Mouse (Mus musculus) B cell, adult 62 days (primary cell): ENCODE results near the gene Cc2d2b. TPM values are rescaled to one million over a fixed set of nuclear protein-coding genes. Genes with fewer than 3 reads are reported as not detected.

Experiments
- total RNA-seq: library from RNA; stranded (reverse); gene quantifications from 4 replicates; pipeline ENCODE4 v1.2.4, GENCODE M21; 2023

Cc2d2b gene
- not detected in 4 replicates for total RNA-seq

GRCm38 (mm10) chr19:40748559-40748958 lies at the start of gene Cc2d2b:
Cc2d2b (plus strand) TSS chr19:40748753.

DNA sequence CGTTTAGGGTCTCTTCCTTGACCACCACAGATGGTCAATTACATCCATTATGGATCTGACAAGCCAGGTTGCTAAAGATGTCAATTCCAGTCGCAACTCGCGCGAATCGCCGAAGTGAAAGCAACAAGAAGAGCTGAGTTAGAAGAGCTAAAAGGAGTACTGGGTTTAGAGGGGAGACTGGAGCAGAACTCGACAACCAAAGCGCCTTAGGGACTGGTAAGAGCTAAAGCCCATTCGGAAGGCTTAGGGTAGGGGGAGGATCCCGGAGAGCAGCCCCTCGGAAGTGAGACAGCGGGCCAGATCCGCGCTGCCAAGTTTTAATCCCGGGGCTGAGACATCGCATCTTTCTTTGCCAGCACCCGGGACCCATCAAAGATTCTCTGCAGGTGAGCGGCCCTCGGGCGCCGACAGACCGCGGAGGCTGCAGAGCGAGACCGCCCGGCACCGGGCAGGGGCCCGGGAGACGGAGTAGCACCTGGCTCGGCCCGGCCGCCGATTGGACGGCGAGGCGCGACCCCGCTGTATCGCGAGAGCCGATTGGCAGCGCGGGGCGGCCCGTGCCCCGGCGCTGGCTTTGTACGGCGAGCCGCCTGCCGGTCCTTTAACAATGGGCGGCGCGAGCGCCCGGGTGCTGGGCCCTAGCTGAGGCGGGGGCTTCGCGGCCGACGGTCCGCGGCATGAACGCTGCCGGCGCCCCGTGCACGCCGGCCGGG lies 82.3 kb downstream of the Cc2d2b start, which contains the start of gene Ccnj:
Gene Ccnj (plus strand): TSS at position 577 of the 713 bp plus-strand sequence.

Other genes with a start within 250 kb of the Cc2d2b start
- 11.2 to 19.1 TPM (median 14.6 TPM) in 4 replicates for gene Sorbs1, start 235.0 kb upstream of the Cc2d2b start, total RNA-seq
- gene Aldh18a1, start 160.3 kb upstream of the Cc2d2b start, total RNA-seq, result 16.1 to 23.3 TPM (median 19.4 TPM) in 4 replicates
- 7.5 to 9.4 TPM (median 8.0 TPM) in 4 replicates for gene Tctn3, start 136.5 kb upstream of the Cc2d2b start, total RNA-seq
- gene Entpd1, start 136.4 kb upstream of the Cc2d2b start, total RNA-seq, result 13.3 to 32.7 TPM (median 17.0 TPM) in 4 replicates
- gene Ccnj, start 82.5 kb downstream of the Cc2d2b start, total RNA-seq, result 19.6 to 22.7 TPM (median 21.6 TPM) in 4 replicates
- 18.9 to 21.9 TPM (median 20.2 TPM) in 4 replicates for gene Zfp518a, start 146.0 kb downstream of the Cc2d2b start, total RNA-seq
- gene Blnk, start 245.8 kb downstream of the Cc2d2b start, total RNA-seq, result 384 to 400 TPM (median 393 TPM) in 4 replicates